Mouse (Mus musculus): ENCODE data around the gene Tbl3.
"Not testable (repeated sequence)": the region's sequence is repeated elsewhere in the genome, so short reads cannot be mapped to it uniquely, and the experiment has no call there.

The Tbl3 gene

GRCm38 (mm10) chr17:24696011-24696697 lies 11.3 kb downstream of the Tbl3 start, which contains the start of the genes Gfer and Noxo1:
Gene Gfer (minus strand): TSS chr17:24696156.
Gene Noxo1 (plus strand): TSS chr17:24696234.
- peak; percentile 85 for DNase-seq (ENCODE audit: low spot score)

- no peak for DNase-seq (ENCODE audit: low spot score)
Observed at GRCm38 (mm10) chr17:24695326-24696010, 12.0 kb downstream of the Tbl3 start.

- DNase-seq (ENCODE audit: low spot score), result no peak
Observed at GRCm38 (mm10) chr17:24692385-24692784, 15.1 kb downstream of the Tbl3 start.

DNA sequence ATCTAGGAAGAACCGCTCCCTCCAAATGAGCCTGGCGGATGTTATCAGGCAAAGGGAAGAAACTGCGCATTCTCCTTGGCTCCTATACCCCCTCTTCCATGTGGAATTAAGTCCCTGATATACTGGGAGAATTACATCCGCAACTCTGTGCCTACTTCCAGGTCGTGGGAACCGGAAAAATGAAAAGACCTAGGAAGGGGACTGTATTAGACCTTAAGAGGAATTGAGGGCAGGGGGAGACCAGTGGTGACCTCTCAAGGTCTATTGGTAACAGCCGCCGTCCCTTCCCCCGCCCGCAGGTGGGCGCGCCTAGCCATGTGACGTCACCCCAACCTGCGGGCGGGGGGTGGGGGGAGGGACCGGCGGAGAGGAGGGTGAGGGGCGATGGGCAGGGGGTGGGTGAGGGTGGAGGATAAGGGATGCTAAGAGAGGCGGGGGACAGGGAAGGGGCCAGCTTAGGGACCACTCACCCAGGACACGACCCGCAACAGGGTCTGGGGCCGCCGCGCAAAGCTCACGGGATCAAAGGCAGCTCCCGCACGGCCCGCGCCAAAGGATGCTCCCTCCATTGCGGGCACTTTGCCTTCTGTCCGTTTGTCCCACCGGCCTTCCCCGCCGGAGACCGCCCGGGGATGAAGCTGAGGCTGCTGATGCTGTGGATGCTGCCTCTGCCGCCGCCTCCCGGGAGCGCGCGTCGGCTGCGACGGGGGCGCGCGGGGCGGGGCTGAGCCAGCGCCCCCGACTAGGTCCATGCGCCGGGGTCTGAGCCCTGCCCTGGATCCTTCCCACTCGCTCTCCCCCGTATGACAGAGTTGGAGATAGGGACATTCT lies 18.0 kb downstream of the Tbl3 start, which contains the start of gene Syngr3:
Gene Syngr3 (minus strand): TSS at position 705 of the 831 bp plus-strand sequence.
- DNase-seq (ENCODE audit: low spot score), result no peak

DNA sequence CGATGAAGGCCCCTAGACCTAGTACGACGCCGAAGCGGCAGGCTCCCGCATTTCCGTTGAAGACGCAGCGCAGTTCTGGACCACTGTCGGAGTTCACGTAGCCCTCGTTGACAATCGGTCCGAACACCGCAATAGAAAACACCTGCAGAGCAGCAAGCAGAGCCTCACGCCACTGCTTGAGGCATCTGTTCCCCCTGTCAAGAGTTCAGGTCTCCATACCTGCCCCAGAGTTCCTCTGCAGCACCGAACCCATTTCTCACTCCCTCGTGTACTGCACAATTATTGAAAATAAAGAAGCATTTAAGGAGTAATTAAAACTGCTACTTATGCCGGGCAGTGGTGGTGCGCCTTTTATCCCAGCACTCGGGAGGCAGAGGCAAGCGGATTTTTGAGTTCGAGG lies 19.9 kb downstream of the Tbl3 start:
- no peak for DNase-seq (ENCODE audit: low spot score)

DNA sequence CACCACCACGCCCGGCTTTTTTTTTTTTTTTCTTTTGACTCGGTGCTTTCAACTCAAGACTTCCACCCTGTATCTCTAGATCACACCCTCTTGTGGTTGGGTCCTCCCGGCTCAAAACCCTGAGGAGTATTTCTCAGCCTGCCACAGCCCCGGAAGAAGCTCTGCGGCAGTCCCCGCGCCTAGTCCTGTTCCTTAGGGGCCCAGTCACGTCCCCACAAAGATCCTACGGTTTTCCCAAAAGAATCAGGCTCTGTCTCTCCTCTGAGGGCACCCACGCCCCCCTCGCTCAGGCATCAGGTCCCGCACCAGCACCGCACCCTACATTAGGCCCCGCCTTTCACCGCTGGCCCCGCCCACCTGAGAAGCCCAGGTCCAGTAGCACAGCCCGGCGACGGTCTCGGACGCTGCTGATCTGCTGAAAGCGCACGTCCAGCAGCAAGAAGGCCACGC lies 20.3 kb downstream of the Tbl3 start:
- DNase-seq (ENCODE audit: low spot score), result no peak

DNA sequence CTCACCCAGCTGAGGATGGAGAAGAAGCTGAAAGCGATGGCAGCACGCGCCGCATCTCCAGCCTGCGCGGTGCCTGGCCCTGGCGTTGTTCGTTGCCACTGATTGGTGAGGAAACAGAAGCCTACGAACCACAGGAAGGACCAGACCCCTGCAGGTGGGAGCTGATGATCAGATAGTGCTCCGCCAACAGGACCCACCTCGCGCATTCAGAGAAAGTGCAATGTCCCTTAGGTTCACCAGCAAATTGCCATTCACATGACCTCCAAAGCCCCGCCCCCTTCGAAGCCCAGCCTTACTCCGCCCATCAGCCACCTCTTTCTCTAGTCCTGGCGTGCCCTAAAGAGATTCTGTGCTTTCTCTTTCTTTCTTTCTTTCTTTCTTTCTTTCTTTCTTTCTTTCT lies 20.9 kb downstream of the Tbl3 start:
- no peak for DNase-seq (ENCODE audit: low spot score)

DNA sequence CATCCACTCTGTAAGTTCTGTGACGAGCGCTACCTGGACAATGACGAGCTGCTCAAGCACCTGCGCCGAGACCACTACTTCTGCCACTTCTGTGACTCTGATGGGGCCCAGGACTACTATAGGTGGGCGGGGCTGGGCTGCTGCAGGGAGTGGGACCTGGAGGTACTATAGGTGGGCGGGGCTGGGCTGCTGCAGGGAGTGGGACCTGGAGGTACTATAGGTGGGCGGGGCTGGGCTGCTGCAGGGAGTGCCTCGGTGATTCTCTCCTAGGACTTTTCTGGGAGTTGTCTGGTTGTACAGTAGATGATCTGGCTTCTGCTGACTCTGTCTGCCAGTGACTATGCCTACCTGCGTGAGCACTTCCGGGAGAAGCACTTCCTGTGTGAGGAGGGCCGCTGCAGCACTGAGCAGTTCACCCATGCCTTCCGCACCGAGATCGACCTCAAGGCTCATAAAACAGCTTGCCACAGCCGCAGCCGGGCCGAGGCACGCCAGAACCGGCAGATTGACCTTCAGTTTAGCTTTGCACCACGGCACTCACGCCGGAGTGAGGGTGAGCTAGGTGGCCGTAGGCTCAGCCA lies 29.9 kb downstream of the Tbl3 start:
- no peak for DNase-seq (ENCODE audit: low spot score)

GRCm38 (mm10) chr17:24676877-24677276 lies 30.6 kb downstream of the Tbl3 start:
- no peak for DNase-seq (ENCODE audit: low spot score)

- DNase-seq (ENCODE audit: low spot score), result no peak
Observed at GRCm38 (mm10) chr17:24676187-24676586, 31.3 kb downstream of the Tbl3 start.

DNA sequence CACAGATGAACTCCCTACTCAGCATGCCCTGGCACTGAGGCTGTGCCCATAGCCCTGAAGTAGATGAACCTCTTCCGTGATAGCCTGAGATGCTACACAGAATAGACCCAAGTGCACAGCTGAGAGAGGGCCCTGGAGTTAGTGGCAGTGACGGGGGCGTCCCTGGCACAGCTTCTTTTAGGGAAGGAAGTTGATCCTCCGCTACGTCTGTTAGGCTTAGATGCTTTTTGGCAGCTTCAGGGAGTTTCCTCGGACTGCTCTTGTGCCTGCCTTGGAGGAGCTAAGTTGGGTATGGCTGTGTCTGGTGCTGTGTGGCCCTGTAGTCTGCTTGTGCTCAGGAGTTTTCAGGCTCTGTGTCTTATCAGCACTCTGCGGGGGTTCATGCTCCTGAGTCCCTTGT lies 33.2 kb downstream of the Tbl3 start:
- no peak for DNase-seq (ENCODE audit: low spot score)

GRCm38 (mm10) chr17:24672141-24672540 lies 35.3 kb downstream of the Tbl3 start:
- no peak for DNase-seq (ENCODE audit: low spot score)

- DNase-seq (ENCODE audit: low spot score), result no peak
Observed at GRCm38 (mm10) chr17:24671346-24671745, 36.1 kb downstream of the Tbl3 start.

GRCm38 (mm10) chr17:24670246-24670844 lies 37.1 kb downstream of the Tbl3 start:
- no peak for DNase-seq (ENCODE audit: low spot score)

GRCm38 (mm10) chr17:24669545-24670245 lies 37.8 kb downstream of the Tbl3 start, which contains the start of gene Zfp598:
Gene Zfp598 (plus strand): TSS chr17:24669687.
- peak; percentile 87 for DNase-seq (ENCODE audit: low spot score)

GRCm38 (mm10) chr17:24669214-24669544 lies 38.3 kb downstream of the Tbl3 start:
- DNase-seq (ENCODE audit: low spot score), result not testable (repeated sequence)

GRCm38 (mm10) chr17:24667416-24667815 lies 40.0 kb downstream of the Tbl3 start:
- DNase-seq (ENCODE audit: low spot score), result no peak

DNA sequence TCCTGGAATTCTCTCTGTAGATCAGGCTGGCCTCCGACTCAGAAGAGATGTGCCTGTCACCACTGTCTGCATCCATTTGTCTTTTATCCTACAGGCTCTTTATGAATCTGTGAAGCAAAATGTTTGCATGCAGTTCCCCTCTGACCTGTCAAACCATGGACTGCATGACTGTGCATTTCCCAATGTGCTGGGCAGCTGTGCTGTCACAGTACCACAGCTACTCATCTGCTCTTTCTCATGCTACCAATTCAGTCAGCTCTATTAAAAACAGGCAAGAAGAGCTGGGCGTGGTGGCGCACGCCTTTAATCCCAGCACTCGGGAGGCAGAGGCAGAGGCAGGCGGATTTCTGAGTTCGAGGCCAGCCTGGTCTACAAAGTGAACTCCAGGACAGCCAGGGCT lies 40.4 kb downstream of the Tbl3 start:
- not testable (repeated sequence) for DNase-seq (ENCODE audit: low spot score)

DNA sequence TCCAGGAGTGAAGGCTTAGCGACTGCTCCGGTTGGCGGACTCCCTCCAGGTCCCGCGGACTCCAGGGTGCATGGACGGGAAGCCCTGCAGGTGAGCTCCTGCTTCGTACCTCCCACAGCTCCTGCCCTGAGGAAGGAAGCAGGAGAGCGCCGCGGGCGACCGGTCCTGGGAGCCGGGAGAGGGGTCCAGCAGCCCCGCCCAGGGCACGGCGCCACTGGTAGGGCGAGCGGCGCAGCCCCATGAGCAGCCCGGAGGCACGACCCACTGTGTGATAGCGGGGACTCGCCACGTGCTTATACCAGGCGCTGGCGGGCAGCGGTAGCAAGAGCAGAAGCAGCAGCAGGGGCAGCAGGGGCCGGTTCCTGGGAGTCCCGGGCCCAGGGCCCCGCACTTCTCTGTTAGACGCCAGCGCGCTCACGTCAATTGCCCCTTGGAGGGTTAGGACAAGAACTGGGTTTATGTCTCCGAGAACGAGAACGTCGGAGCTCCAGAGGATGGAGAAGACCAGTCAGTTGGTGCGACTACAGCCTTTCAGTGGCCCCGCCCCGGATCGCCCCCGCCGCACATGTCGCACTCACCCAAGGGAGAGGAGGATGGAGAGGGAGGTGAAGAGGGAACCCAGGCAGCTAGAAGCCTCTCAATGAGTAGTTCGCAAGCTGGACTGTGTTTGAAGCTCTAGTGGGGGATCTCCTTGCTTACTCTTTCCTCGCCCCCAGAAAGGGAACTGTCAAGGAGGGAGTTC lies 49.3 kb downstream of the Tbl3 start, which contains the start of gene Npw:
Gene Npw (minus strand): TSS at position 441 of the 742 bp plus-strand sequence.
- no peak for DNase-seq (ENCODE audit: low spot score)

GRCm38 (mm10) chr17:24654969-24655368 lies 52.5 kb downstream of the Tbl3 start:
- no peak for DNase-seq (ENCODE audit: low spot score)

Data from ovary, adult 18-20 months (tissue).